In genomic region chr10:66911261-66911911, GRCm38 (mm10) we compare ENCODE assay signal across 7 mouse cellular contexts.
DNase-seq lines count a peak whose midpoint lies in the region; ATAC-seq and TF ChIP-seq lines count a peak whose summit lies in the region.

No protein-coding gene starts in this region.

- peaks cover 17% of the 10 kb centered on the region for H3K4me1 ChIP-seq in testis, adult 2 months (ENCODE audit: control insufficient read depth, insufficient read depth, low read length)
- peaks cover 8% of the 10 kb centered on the region for H3K4me1 ChIP-seq in hindbrain, embryonic 11.5 days (replicated peaks; ENCODE audit: control insufficient read depth, insufficient read depth, low read length)
- H3K4me1 ChIP-seq in stomach, embryonic 16.5 days (ENCODE audit: control insufficient read depth, insufficient read depth, low read length), result peaks cover 19% of the 10 kb centered on the region

- 0 out of 2 replicates have a peak overlapping the region, but pooled peaks have one; percentile 27 for H3K9ac ChIP-seq in hindbrain, embryonic 11.5 days (ENCODE audit: low read depth, low read length)
- H3K9ac ChIP-seq in stomach, embryonic 16.5 days (ENCODE audit: low read length), result no peak overlapping the region

- no peak for TF ChIP-seq POLR2A in testis, adult 2 months (IDR thresholded peaks at IDR 0.05; ENCODE audit: control insufficient read depth, low read depth, low read length)

- no peaks in the 10 kb centered on the region for H3K36me3 ChIP-seq in testis, adult 2 months (ENCODE audit: control insufficient read depth, insufficient read depth, low read length)
- no peaks in the 10 kb centered on the region for H3K36me3 ChIP-seq in hindbrain, embryonic 11.5 days (ENCODE audit: control insufficient read depth, insufficient read depth, low read length)
- H3K36me3 ChIP-seq in stomach, embryonic 16.5 days (ENCODE audit: control insufficient read depth, insufficient read depth, low read length), result no peaks in the 10 kb centered on the region

- WGBS in hindbrain, embryonic 11.5 days, result 65% methylated on average over 10 of the region's 10 CpGs
- 52% methylated on average over 10 of the region's 10 CpGs for WGBS in stomach, embryonic 16.5 days

- DNase-seq in testis, postnatal 14 days (ENCODE audit: low spot score), result no peak
- no peak for DNase-seq in hindbrain, embryonic 11.5 days (ENCODE audit: low spot score)
- peak; percentile 30 for DNase-seq in liver
- DNase-seq in thymus, postnatal 10 days (ENCODE audit: low spot score in 2 of 2), result no peak

- no peak overlapping the region for H3K4me2 ChIP-seq in hindbrain, embryonic 11.5 days (replicated peaks; ENCODE audit: low read depth, low read length)
- H3K4me2 ChIP-seq in stomach, embryonic 16.5 days (ENCODE audit: low read depth, low read length), result no peak overlapping the region

- H3K27me3 ChIP-seq in testis, adult 2 months (ENCODE audit: control insufficient read depth, insufficient read depth, low read length), result no peaks in the 10 kb centered on the region
- no peaks in the 10 kb centered on the region for H3K27me3 ChIP-seq in hindbrain, embryonic 11.5 days (ENCODE audit: control insufficient read depth, insufficient read depth, low read length)
- H3K27me3 ChIP-seq in stomach, embryonic 16.5 days (ENCODE audit: control insufficient read depth, insufficient read depth, low read length), result no peaks in the 10 kb centered on the region

- H3K4me3 ChIP-seq in testis, adult 2 months (ENCODE audit: control insufficient read depth, low read depth, low read length), result peak overlapping the region; percentile 52
- H3K4me3 ChIP-seq in hindbrain, embryonic 11.5 days (ENCODE audit: low read depth, low read length), result no peak overlapping the region
- no peak overlapping the region for H3K4me3 ChIP-seq in stomach, embryonic 16.5 days (replicated peaks; ENCODE audit: low read length)

- H3K27ac ChIP-seq in testis, adult 2 months (ENCODE audit: control insufficient read depth, insufficient read depth, low read depth, low read length), result no peak overlapping the region; the same call in 1 of the 2 replicates
- H3K27ac ChIP-seq in hindbrain, embryonic 11.5 days (ENCODE audit: low read depth, low read length), result no peak overlapping the region
- peak overlapping the region; percentile 34; the same call in 1 of the 2 replicates for H3K27ac ChIP-seq in stomach, embryonic 16.5 days (ENCODE audit: low read length)

- peak; percentile 31 for ATAC-seq in common myeloid progenitor, adult 5-6 weeks (replicated peaks; ENCODE audit: low read depth, poor library complexity, severe bottlenecking)
- ATAC-seq in hindbrain, embryonic 11.5 days (ENCODE audit: low FRiP score), result no peak
- no peak for ATAC-seq in stomach, embryonic 16.5 days (ENCODE audit: insufficient read depth, low FRiP score)

- no peak for TF ChIP-seq CTCF in testis, adult 2 months (IDR thresholded peaks at IDR 0.05; ENCODE audit: control insufficient read depth, insufficient read depth, insufficient replicate concordance, low read depth, low read length)

- H3K9me3 ChIP-seq in hindbrain, embryonic 11.5 days (ENCODE audit: control insufficient read depth, low read length), result no peaks in the 10 kb centered on the region
- H3K9me3 ChIP-seq in stomach, embryonic 16.5 days (replicated peaks; ENCODE audit: control insufficient read depth, low read length), result no peaks in the 10 kb centered on the region
